Mouse (Mus musculus) limb, embryonic 12.5 days (tissue): ENCODE data around the gene Supt5. TPM values are rescaled to one million over a fixed set of nuclear protein-coding genes. Genes with fewer than 3 reads are reported as not detected.

Source experiments
- ATAC-seq: fragments of 200-750 bp; cut with Nextera tagmentation; 2 replicates; pipeline ENCODE4 v1.8.0; 2017; ENCODE audit warnings: low read depth, moderate TSS enrichment; ENCODE audit not compliant: insufficient number of reproducible peaks, insufficient read depth, low FRiP score, low TSS enrichment
- H3K27ac ChIP-seq: fragments of 300-500 bp; sonication (generic); 2 replicates; pipeline ENCODE4 v1.5.1; 2016; ENCODE audit warnings: mild to moderate bottlenecking, moderate library complexity
- H3K27me3 ChIP-seq: fragments of 300-500 bp; sonication (generic); 2 replicates; pipeline ENCODE4 v1.6.1; 2016; ENCODE audit warnings: mild to moderate bottlenecking, moderate library complexity
- H3K36me3 ChIP-seq: fragments of 300-500 bp; sonication (generic); 2 replicates; pipeline ENCODE4 v1.6.1; 2016; ENCODE audit warnings: mild to moderate bottlenecking, moderate library complexity
- H3K4me1 ChIP-seq: fragments of 300-500 bp; sonication (generic); replicated peaks from 2 replicates; pipeline ENCODE4 v1.6.1; 2016
- H3K4me2 ChIP-seq: fragments of 300-500 bp; sonication (generic); 2 replicates; pipeline ENCODE4 v1.6.1; 2016; ENCODE audit warnings: mild to moderate bottlenecking, moderate library complexity
- H3K4me3 ChIP-seq: fragments of 300-500 bp; sonication (generic); replicated peaks from 2 replicates; pipeline ENCODE4 v1.5.1; 2016; ENCODE audit warnings: mild to moderate bottlenecking
- H3K9ac ChIP-seq: fragments of 300-500 bp; sonication (generic); replicated peaks from 2 replicates; pipeline ENCODE4 v1.6.1; 2016; ENCODE audit warnings: mild to moderate bottlenecking, moderate library complexity
- H3K9me3 ChIP-seq: fragments of 300-500 bp; sonication (generic); 2 replicates; pipeline ENCODE4 v1.6.1; 2016; ENCODE audit warnings: mild to moderate bottlenecking, moderate library complexity
- WGBS: fragments of 180-500 bp; shearing (Covaris S2); methylation state at CpG from one replicate; pipeline ENCODE4 v1.1.7; 2016; 5-methylcytosine and 5-hydroxymethylcytosine counted together
- polyA plus RNA-seq: library from polyadenylated mRNA; unstranded; fragments of >200 nt; fragmentation: Nextera tagmentation; extraction: Ambion mirVana; gene quantifications from 2 replicates; pipeline ENCODE4 v1.2.1, GENCODE M21; 2016

Gene Supt5
- polyA plus RNA-seq, 1 experiment from 2014 or later, result 99.0 TPM

DNA sequence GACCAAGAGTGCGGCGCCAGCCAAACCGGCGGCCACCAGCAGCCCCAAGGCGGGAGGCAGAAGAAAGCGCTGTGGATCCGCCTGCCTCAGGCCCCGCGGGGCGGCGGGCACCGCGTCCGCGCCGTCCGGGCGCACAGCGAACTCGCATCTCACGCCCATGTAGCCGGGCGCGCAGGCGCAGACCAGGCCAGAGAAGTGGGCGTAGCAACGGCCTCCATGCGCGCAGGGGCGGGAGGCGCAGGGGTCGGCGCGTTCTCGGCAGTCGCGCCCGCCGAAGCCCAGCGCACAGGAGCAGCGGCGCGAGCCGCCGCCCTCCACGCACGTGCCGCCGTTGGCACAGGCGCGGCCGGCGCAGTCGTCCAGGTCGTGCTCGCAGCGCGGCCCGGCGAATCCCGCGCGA, 44.1 kb downstream of the Supt5 start:
- no peaks in the 10 kb centered on the region for H3K36me3 ChIP-seq
- H3K9me3 ChIP-seq, result 0 out of 2 replicates have a peak, but pooled peaks cover 3% of the 10 kb centered on the region
- peaks cover 15% of the 10 kb centered on the region for H3K4me1 ChIP-seq
- peaks cover 99% of the 10 kb centered on the region for H3K27me3 ChIP-seq
- peak overlapping the region; percentile 57 for H3K9ac ChIP-seq
- peak overlapping the region; percentile 55 for H3K4me3 ChIP-seq
- WGBS, result 8% methylated on average over 62 of the region's 63 CpGs
- ATAC-seq, result peak; percentile 23; the same call in 1 of the 2 replicates
- no peak overlapping the region for H3K27ac ChIP-seq
- peak overlapping the region; percentile 79 for H3K4me2 ChIP-seq

DNA sequence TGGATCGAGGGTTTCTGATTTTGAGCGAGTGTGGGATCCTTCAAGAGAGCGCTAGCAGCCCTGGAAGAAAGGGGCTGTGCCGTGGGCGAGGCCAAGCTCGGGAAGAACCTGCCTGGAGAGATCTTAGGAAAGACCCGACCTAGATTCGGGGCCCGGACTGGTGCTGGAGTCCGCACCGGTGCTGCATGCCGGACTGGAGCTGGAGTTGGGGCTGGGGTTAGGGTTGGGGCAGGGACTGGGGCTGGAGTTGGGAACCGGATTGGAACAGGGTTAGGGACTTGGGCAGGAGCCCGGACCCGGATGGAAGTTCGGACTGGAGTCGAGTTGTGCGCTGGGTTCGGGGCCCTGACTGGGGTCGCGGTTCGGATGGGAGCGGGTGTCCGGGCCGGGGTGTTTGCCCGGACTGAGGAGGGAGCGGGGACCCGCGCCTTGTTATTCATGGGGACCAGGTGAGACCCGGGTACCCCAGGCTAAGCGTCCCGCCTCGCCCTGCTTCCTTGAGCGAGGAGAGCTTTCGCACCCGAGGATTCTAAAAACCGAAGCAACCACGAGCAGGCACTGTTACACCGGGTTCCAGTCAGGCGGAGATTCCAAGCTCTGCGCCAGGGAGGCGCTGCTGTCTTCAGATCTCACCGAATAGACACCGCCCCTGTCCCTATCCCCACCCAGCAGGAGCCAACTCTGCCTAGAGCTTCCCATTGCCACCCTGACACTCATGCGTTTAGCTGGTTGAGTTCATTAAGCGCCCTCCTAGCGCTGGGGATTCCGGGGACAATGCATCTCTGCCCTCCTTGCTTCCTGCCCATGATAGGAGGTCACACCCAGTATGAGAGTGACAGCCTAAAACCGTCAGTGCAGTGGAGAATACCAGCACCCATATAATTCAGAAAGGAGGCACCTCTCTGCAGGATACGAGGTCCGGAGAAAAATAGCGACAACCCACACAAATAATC, 47.6 kb downstream of the Supt5 start, which contains the start of gene Selenov:
TSS of gene Selenov (minus strand) at position 549 of the 953 bp plus-strand sequence.
- no peak for ATAC-seq
- no peaks in the 10 kb centered on the region for H3K36me3 ChIP-seq
- no peaks in the 10 kb centered on the region for H3K9me3 ChIP-seq
- H3K27me3 ChIP-seq, result peaks cover 93% of the 10 kb centered on the region
- peak within 1 kb of the TSS; percentile 40; the same call in 1 of the 2 replicates for H3K9ac ChIP-seq
- 2% methylated on average over 52 of the region's 52 CpGs for WGBS
- peak within 1 kb of the TSS; percentile 53 for H3K4me2 ChIP-seq
- H3K4me3 ChIP-seq, result peak within 1 kb of the TSS; percentile 31
- peaks cover 15% of the 10 kb centered on the region for H3K4me1 ChIP-seq
- H3K27ac ChIP-seq, result no peak within 1 kb of the TSS

DNA sequence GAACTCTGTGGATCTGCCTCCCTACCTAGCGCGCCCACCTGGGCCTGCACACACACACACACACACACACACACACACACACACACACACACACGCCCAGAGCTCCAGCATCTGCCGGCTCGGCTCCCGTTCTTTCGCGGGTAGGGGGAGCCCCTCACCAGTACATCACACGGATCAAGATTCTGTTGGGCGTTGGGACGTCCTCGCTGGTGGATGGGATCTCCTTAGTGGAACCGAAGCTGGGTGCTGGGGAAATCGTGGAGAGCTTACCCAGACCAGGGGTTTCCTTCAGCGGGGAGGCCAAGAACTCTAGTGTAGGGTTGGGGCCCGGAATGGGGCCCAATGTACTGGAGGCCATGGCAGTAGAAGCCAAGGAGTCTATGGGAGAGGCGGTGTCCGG, 48.4 kb downstream of the Supt5 start:
- H3K27me3 ChIP-seq, result peaks cover 85% of the 10 kb centered on the region
- no peak overlapping the region for H3K27ac ChIP-seq
- no peaks in the 10 kb centered on the region for H3K36me3 ChIP-seq
- under 1% methylated on average over 15 of the region's 18 CpGs for WGBS
- no peaks in the 10 kb centered on the region for H3K9me3 ChIP-seq
- peak overlapping the region; percentile 40; the same call in 1 of the 2 replicates for H3K9ac ChIP-seq
- peak overlapping the region; percentile 31 for H3K4me3 ChIP-seq
- peak overlapping the region; percentile 53 for H3K4me2 ChIP-seq
- peaks cover 15% of the 10 kb centered on the region for H3K4me1 ChIP-seq
- ATAC-seq, result no peak

DNA sequence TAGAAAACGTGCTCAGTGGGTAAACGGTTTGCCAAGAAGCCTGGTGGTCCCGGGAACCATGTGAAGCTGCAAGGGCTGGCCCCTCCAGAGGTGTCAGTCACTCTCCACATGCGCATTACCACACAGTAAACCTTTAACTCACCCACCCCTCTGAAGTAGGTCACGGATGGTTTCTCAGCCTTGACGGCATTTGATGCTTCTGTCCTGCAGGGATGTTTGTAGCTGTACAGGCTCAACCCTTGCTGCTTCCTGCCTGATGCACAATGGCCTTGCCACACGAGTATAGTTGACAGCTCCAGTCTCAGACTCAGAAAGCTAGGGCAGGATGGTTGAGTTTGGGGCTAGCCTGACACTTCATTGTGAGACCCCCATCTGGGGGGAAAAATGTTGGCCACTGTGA, 57.9 kb downstream of the Supt5 start:
- no peaks in the 10 kb centered on the region for H3K9me3 ChIP-seq
- H3K4me2 ChIP-seq, result no peak overlapping the region
- no peak overlapping the region for H3K9ac ChIP-seq
- no peaks in the 10 kb centered on the region for H3K27me3 ChIP-seq
- no peak overlapping the region for H3K27ac ChIP-seq
- H3K4me3 ChIP-seq, result no peak overlapping the region
- H3K4me1 ChIP-seq, result peaks cover 6% of the 10 kb centered on the region
- ATAC-seq, result no peak
- H3K36me3 ChIP-seq, result no peaks in the 10 kb centered on the region
- WGBS, result 74% methylated on average over 7 of the region's 7 CpGs

DNA sequence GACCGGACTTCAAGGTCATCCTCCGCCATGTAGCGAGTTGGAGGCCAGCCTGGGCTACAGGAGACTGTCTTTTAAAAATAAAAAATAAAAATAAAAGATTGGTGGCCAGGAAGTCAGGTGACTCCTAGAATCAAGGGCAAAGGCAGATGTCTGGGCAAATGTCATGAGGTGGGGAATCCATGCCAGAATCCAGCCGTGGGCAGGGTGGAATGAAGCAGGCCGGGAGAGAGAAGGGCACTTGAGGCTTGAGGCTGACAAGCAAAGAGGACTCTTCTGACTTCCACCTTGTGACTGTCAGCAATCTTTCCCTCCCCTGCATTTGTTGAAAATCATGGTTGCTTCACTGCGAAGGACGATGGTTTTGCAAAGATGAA, 60.3 kb downstream of the Supt5 start:
- Histone ChIP-seq H3K9me3 (no peaks in the 10 kb centered on the region), H3K36me3 (peaks cover under 1% of the 10 kb centered on the region), H3K27ac (no peak overlapping the region), H3K4me1 (peaks cover 6% of the 10 kb centered on the region), H3K9ac (peak overlapping the region; percentile 86), H3K27me3 (no peaks in the 10 kb centered on the region), H3K4me3 (peak overlapping the region; percentile 65), H3K4me2 (peak overlapping the region; percentile 75)
- ATAC-seq, result no peak
- 86% methylated on average over 7 of the region's 7 CpGs for WGBS

DNA sequence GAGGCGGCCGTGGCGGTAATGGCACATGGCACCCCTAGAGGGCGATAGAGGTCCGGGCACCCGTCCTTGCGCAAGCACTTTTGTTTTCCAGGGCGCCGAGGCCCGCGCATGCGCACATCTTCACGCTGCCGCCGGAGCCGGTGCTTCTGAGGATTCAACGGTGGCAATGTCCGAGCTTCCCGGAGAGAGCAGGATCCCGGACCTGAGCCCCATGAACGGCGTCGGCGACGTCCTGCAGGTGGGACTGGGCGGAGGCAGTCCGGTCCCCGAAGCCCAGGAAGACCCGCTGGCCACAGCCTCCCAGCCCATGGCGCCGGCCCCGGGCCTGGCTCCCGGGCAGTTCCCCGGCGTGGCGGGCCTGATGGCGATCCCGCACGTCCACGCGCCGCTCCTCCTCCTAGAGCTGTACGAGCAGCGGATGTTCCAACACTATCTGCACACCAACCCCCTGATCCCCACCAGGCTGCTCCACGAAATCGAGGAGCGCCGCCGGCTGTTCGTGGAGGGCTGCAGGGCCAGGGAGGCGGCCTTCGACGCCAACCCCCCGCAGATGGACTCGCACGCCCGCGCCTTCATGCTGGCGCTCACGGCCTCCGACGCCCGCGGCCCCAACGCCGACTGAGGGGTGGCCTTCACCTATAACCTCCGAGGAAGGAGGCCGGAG, 60.8 kb downstream of the Supt5 start, which contains the start of gene Eid2b:
TSS of gene Eid2b (plus strand) at position 125 of the 664 bp plus-strand sequence.
- peaks cover 6% of the 10 kb centered on the region for H3K36me3 ChIP-seq
- peak within 1 kb of the TSS; percentile 65 for H3K4me3 ChIP-seq
- H3K4me2 ChIP-seq, result peak within 1 kb of the TSS; percentile 75
- H3K4me1 ChIP-seq, result peaks cover 6% of the 10 kb centered on the region
- WGBS, result 3% methylated on average over 68 of the region's 68 CpGs
- peak within 1 kb of the TSS; percentile 86 for H3K9ac ChIP-seq
- ATAC-seq, result no peak; the same call in 1 of the 2 replicates
- no peaks in the 10 kb centered on the region for H3K27me3 ChIP-seq
- no peaks in the 10 kb centered on the region for H3K9me3 ChIP-seq
- H3K27ac ChIP-seq, result peak within 1 kb of the TSS; percentile 69

DNA sequence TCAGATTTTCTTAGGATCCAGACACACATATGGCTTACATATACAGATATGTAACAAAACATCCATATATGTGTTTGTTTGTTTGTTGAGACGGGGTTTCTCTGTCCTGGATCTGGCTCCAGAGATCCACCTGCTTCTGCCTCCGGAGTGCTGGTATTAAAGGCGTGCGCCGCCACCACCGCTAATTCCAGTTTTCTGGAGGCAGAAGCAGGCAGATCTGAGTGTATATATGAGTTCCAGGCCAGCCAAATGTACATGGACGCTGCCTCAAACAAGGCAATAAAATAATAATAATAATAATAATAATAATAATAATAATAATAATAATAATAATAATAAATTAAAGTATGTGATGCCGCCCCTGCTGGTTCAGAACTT, 61.3 kb downstream of the Supt5 start:
- WGBS, result 61% methylated on average over 8 of the region's 8 CpGs
- ATAC-seq, result no peak
- H3K4me3 ChIP-seq, result peak overlapping the region; percentile 65; the same call in 1 of the 2 replicates

DNA sequence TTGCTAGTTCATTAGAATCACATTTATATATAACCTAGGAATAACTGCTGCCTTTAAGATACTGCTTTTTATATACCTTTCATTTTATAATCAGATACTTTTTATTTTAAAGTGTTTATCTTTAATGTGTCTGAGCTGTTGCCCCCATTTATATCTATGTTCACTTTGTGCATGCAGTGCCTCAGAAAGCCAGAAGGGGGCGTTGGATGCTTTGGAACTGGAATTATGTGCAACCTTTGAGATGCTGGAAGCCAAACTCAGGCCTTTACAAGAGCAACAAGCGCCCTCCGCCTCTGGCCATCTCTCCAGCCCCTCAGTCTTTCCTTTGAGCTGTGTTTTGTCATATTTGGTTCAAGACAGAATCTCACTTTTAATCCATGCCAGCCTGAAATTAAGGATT, 66.8 kb downstream of the Supt5 start:
- H3K9me3 ChIP-seq, result peaks cover 11% of the 10 kb centered on the region; the same call in 1 of the 2 replicates
- H3K4me2 ChIP-seq, result no peak overlapping the region
- no peak for ATAC-seq
- peaks cover 7% of the 10 kb centered on the region; the same call in 1 of the 2 replicates for H3K4me1 ChIP-seq
- H3K4me3 ChIP-seq, result no peak overlapping the region
- WGBS, result 72% methylated on average over 3 of the region's 3 CpGs
- H3K36me3 ChIP-seq, result peaks cover 35% of the 10 kb centered on the region
- no peak overlapping the region for H3K9ac ChIP-seq
- no peaks in the 10 kb centered on the region for H3K27me3 ChIP-seq
- no peak overlapping the region for H3K27ac ChIP-seq

More for the DNA sequence above, 61.3 kb downstream of the Supt5 start:
- no peak overlapping the region for H3K4me2 ChIP-seq
- no peak overlapping the region for H3K27ac ChIP-seq
- H3K9ac ChIP-seq, result no peak overlapping the region
- H3K9me3 ChIP-seq, result no peaks in the 10 kb centered on the region
- peaks cover 6% of the 10 kb centered on the region for H3K4me1 ChIP-seq
- no peaks in the 10 kb centered on the region for H3K27me3 ChIP-seq
- H3K36me3 ChIP-seq, result peaks cover 11% of the 10 kb centered on the region

DNA sequence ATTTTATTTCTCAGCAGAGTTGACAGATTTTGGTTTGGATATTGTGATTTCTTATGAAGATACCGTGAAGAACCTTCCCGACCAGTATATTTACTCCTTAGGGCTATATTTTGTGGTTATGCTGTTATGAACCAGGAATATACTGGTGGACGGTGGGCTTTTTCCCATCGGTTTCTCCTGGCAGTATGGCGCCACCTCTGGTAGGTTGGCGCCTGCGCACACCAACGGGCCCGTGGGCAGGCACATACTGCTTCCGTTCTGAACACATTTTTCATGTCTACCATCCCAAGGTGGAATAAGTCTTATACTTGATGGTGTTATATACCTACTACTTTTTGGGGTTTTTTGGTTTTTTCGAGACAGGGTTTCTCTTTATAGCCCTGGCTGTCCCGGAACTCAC, 69.2 kb downstream of the Supt5 start:
- Histone ChIP-seq H3K4me2 (no peak overlapping the region), H3K9ac (no peak overlapping the region), H3K36me3 (peaks cover 35% of the 10 kb centered on the region), H3K4me1 (peaks cover 7% of the 10 kb centered on the region; the same call in 1 of the 2 replicates), H3K27me3 (no peaks in the 10 kb centered on the region), H3K4me3 (no peak overlapping the region), H3K9me3 (peaks cover 11% of the 10 kb centered on the region; the same call in 1 of the 2 replicates), H3K27ac (no peak overlapping the region)
- 93% methylated on average over 12 of the region's 12 CpGs for WGBS
- no peak for ATAC-seq

DNA sequence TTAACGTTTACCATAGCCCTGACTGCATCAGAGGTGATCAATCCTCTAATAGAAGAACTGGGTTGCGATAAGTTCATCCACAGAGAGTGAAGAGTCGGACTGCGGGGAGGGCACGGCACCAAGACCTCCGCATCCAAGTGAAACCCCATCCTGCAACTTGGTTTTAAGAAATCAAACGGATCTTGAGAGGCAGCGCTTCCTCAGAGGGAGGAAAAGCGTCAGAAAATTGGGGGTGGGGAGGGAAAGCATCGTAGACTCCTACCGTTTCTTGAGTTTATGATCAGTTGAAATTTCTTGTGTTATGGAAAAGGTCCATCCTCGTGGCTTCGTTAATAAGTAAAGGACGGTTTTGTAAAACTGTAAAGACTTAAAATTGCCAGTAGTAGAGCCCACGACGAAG, 70.0 kb downstream of the Supt5 start:
- peaks cover 7% of the 10 kb centered on the region; the same call in 1 of the 2 replicates for H3K4me1 ChIP-seq
- H3K27ac ChIP-seq, result peak overlapping the region; percentile 92
- H3K4me2 ChIP-seq, result peak overlapping the region; percentile 79
- peaks cover 11% of the 10 kb centered on the region; the same call in 1 of the 2 replicates for H3K9me3 ChIP-seq
- no peaks in the 10 kb centered on the region for H3K27me3 ChIP-seq
- peaks cover 35% of the 10 kb centered on the region for H3K36me3 ChIP-seq
- WGBS, result 32% methylated on average over 16 of the region's 16 CpGs
- peak overlapping the region; percentile 97 for H3K9ac ChIP-seq
- no peak for ATAC-seq
- H3K4me3 ChIP-seq, result peak overlapping the region; percentile 92

DNA sequence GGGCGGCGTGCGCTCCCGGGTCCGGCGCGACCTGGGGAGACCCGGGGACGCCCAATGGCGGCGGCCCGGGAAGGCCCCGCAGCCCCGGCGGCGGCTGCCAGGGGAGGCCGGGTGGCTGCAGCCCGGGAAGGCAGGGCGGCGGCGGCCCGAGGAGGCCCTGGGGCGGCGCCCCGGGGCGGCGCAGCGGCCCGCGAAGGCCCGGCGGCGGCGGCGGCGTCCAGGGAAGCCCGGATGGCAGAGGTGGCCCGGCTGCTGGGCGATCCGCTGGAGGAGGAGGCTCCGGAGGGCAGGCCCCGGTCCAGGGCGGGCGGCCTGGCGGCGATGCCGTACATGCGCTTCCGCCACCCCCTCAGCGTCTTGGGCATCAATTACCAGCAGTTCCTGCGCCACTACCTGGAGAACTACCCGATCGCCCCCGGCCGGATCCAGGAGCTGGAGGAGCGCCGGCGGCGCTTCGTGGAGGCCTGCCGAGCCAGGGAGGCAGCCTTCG, 70.5 kb downstream of the Supt5 start:
- H3K4me2 ChIP-seq, result peak overlapping the region; percentile 79
- ATAC-seq, result peak; percentile 66
- H3K36me3 ChIP-seq, result peaks cover 32% of the 10 kb centered on the region
- H3K27me3 ChIP-seq, result no peaks in the 10 kb centered on the region
- peak overlapping the region; percentile 92 for H3K4me3 ChIP-seq
- H3K4me1 ChIP-seq, result peaks cover 7% of the 10 kb centered on the region; the same call in 1 of the 2 replicates
- under 1% methylated on average over 62 of the region's 62 CpGs for WGBS
- H3K9ac ChIP-seq, result peak overlapping the region; percentile 97
- H3K27ac ChIP-seq, result peak overlapping the region; percentile 92
- H3K9me3 ChIP-seq, result peaks cover 11% of the 10 kb centered on the region; the same call in 1 of the 2 replicates
